Mouse (Mus musculus) lung, embryonic 16.5 days (tissue): ENCODE measurements around the gene Sirt4. TPM values are rescaled to one million over a fixed set of nuclear protein-coding genes. Genes with fewer than 3 reads are reported as not detected.
A peak's percentile ranks its signal among the peaks of the same experiment; 100 is the strongest.

Experiments
- ATAC-seq: fragments of 200-750 bp; cut with Nextera tagmentation; 2 replicates; pipeline ENCODE4 v1.8.0; 2017; ENCODE audit warnings: low read depth, mild to moderate bottlenecking, moderate library complexity
- H3K27ac ChIP-seq: fragments of 300-500 bp; sonication (generic); 2 replicates; pipeline ENCODE4 v1.5.1; 2014; ENCODE audit warnings: mild to moderate bottlenecking, control low read depth, low read length
- H3K27me3 ChIP-seq: fragments of 300-500 bp; sonication (generic); 2 replicates; pipeline ENCODE4 v1.6.1; 2014; ENCODE audit warnings: low read depth, low read length, mixed read lengths; ENCODE audit not compliant: control insufficient read depth, insufficient read depth
- H3K36me3 ChIP-seq: fragments of 300-500 bp; sonication (generic); 2 replicates; pipeline ENCODE4 v1.6.1; 2014; ENCODE audit warnings: low read length; ENCODE audit not compliant: control insufficient read depth, insufficient read depth
- H3K4me1 ChIP-seq: fragments of 300-500 bp; sonication (generic); replicated peaks from 2 replicates; pipeline ENCODE4 v1.6.1; 2014; ENCODE audit warnings: low read length, mixed read lengths; ENCODE audit not compliant: control insufficient read depth, insufficient read depth
- H3K4me2 ChIP-seq: fragments of 300-500 bp; sonication (generic); 2 replicates; pipeline ENCODE4 v1.6.1; 2014; ENCODE audit warnings: low read depth, low read length, control low read depth
- H3K4me3 ChIP-seq: fragments of 300-500 bp; sonication (generic); 2 replicates; pipeline ENCODE4 v1.5.1; 2014; ENCODE audit warnings: mild to moderate bottlenecking, low read length, control low read depth
- H3K9ac ChIP-seq: fragments of 300-500 bp; sonication (generic); 2 replicates; pipeline ENCODE4 v1.6.1; 2014; ENCODE audit warnings: low read length, control low read depth
- H3K9me3 ChIP-seq: fragments of 300-500 bp; sonication (generic); 2 replicates; pipeline ENCODE4 v1.6.1; 2016; ENCODE audit warnings: low read length; ENCODE audit not compliant: control insufficient read depth
- WGBS: fragments of 180-500 bp; shearing (Covaris S2); extraction: QIAGEN DNeasy Blood & Tissue Kit; methylation state at CpG from one replicate; pipeline ENCODE4 v1.1.7; 2014; 5-methylcytosine and 5-hydroxymethylcytosine counted together
- polyA plus RNA-seq: library from polyadenylated mRNA; unstranded; fragments of >200 nt; fragmentation: Nextera tagmentation; extraction: Ambion mirVana; gene quantifications from 2 replicates; pipeline ENCODE4 v1.2.1, GENCODE M21; 2015

Gene Sirt4
- polyA plus RNA-seq, 1 experiment from 2014 or later, result 31.4 TPM

DNA sequence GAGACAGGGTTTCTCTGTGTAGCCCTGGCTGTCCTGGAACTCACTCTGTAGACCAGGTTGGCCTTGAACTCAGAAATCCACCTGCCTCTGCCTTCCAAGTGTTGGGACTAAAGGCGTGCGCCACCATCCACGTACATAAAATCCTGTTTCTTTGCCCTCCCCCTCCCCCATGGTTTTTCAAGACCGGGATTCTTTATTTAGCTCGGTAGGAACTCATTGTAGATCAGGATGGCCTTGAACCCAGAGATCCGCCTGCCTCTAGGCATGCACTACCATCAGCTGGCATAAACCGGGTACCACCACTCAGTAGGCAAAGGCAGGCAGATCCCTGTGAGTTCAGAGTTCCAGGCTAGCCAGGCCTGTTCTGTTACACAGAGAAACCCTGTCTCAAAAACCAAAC lies 32.4 kb upstream of the Sirt4 start:
- Histone ChIP-seq H3K36me3 (no peaks in the 10 kb centered on the region; the same call in 1 of the 2 replicates), H3K4me3 (no peak overlapping the region), H3K9ac (no peak overlapping the region), H3K4me2 (0 out of 2 replicates have a peak overlapping the region, but pooled peaks have one; percentile 4), H3K9me3 (no peaks in the 10 kb centered on the region), H3K27me3 (no peaks in the 10 kb centered on the region), H3K27ac (peak overlapping the region; percentile 99), H3K4me1 (peaks cover 40% of the 10 kb centered on the region)
- 80% methylated on average over 7 of the region's 7 CpGs for WGBS
- no peak for ATAC-seq

DNA sequence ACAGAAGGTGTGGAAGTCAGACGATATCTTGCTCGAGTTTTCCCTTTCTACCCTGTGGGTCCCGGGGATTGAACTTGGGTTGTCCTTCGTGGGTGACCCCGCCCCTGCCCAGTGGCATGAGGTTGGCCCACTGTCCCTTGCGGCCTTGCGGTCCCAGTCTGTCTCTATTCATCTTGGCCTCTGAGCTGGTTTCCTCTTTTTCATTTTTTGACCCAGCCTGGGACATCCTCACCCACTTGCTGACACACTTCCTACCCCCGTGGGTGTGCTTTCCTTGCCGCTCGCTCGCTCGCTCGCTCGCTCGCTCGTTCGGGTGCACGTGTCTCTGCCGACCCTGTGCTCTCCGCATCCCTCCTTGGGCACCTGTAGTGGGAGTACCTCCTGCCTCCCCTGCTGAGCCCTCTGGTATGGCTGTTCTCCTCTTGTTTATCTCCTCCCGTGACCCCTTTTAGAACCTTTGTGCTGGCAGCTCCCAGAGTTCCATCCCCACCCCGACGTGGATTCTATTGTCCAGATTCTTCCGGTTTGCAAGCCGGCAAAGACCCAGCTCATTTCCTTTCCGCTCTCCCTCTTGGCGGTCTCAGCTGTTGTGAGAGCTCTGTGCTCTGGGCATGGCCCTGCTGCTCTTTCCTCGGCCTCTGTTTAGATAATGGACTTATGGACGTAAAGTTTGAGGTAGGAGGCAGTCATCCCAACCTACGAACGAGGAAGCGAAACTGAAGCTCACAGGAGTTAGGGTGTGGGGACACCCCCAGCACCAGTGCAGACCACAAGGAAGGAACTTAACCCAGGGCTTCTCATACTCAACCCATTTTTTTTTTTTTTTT lies 31.8 kb upstream of the Sirt4 start:
- Histone ChIP-seq H3K9ac (no peak overlapping the region), H3K4me1 (peaks cover 34% of the 10 kb centered on the region), H3K9me3 (no peaks in the 10 kb centered on the region), H3K4me3 (no peak overlapping the region), H3K27me3 (no peaks in the 10 kb centered on the region), H3K4me2 (peak overlapping the region; percentile 60; the same call in 1 of the 2 replicates), H3K27ac (peak overlapping the region; percentile 99), H3K36me3 (no peaks in the 10 kb centered on the region; the same call in 1 of the 2 replicates)
- ATAC-seq, result peak; percentile 47
- WGBS, result 62% methylated on average over 32 of the region's 32 CpGs

GRCm38 (mm10) chr5:115514896-115515587 lies 30.5 kb upstream of the Sirt4 start:
- ATAC-seq, result peak; percentile 90
- H3K4me2 ChIP-seq, result peak overlapping the region; percentile 60
- peak overlapping the region; percentile 57 for H3K9ac ChIP-seq
- H3K27me3 ChIP-seq, result no peaks in the 10 kb centered on the region
- H3K36me3 ChIP-seq, result no peaks in the 10 kb centered on the region; the same call in 1 of the 2 replicates
- peak overlapping the region; percentile 35 for H3K4me3 ChIP-seq
- H3K9me3 ChIP-seq, result no peaks in the 10 kb centered on the region
- WGBS, result 19% methylated on average over 20 of the region's 20 CpGs
- H3K4me1 ChIP-seq, result peaks cover 28% of the 10 kb centered on the region
- H3K27ac ChIP-seq, result peak overlapping the region; percentile 99

DNA sequence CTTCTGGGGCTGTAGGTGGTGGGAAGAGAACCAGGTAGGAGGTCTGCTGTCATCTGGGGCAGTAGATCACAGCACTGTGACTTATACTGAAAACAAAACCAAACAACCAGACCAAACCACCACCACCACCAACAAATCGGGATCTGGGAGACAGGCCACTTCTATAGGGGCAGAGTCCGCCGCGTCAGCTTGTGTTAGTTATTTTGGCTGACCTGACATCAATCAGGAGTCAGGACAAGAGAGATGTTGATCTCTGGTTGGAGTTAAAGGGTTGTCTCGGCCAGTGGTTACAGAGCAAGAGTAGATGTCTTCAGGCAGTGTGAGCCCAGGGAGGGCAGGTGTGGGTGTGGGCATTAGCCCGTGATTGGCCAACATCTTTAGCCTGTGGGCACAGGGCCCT lies 29.8 kb upstream of the Sirt4 start:
- Histone ChIP-seq H3K36me3 (no peaks in the 10 kb centered on the region; the same call in 1 of the 2 replicates), H3K9me3 (no peaks in the 10 kb centered on the region), H3K4me3 (no peak overlapping the region), H3K9ac (peak overlapping the region; percentile 57; the same call in 1 of the 2 replicates), H3K4me2 (peak overlapping the region; percentile 60; the same call in 1 of the 2 replicates), H3K4me1 (peaks cover 33% of the 10 kb centered on the region), H3K27ac (peak overlapping the region; percentile 99), H3K27me3 (no peaks in the 10 kb centered on the region)
- ATAC-seq, result peak; percentile 3
- WGBS, result 67% methylated on average over 6 of the region's 6 CpGs

- 92% methylated on average over 16 of the region's 16 CpGs for WGBS
- Histone ChIP-seq H3K27ac (peak overlapping the region; percentile 99; the same call in 1 of the 2 replicates), H3K27me3 (no peaks in the 10 kb centered on the region)
Observed at GRCm38 (mm10) chr5:115513721-115514120, 29.2 kb upstream of the Sirt4 start.

DNA sequence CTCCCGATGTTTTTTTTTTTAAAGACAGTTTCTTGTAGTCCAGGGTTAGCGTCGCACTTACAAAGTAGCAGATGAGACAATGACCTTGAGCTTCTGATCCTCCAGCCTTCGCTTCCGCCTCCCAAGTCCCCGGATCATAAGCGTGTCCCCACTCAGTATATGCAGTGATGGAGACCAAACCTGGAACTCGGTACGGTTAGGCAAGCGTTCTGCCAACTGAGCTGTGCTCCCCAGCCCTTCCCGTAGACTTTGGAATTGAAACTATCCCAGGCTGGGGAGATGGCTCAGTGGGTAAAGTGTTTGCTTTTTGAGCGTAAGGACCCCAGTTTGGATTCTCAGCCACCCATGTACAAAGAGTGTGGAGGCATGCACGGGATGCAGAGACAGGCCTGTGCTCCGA lies 28.7 kb upstream of the Sirt4 start:
- no peak for ATAC-seq
- no peaks in the 10 kb centered on the region for H3K9me3 ChIP-seq
- no peak overlapping the region for H3K27ac ChIP-seq
- H3K9ac ChIP-seq, result no peak overlapping the region
- H3K27me3 ChIP-seq, result no peaks in the 10 kb centered on the region
- H3K4me2 ChIP-seq, result no peak overlapping the region
- H3K36me3 ChIP-seq, result no peaks in the 10 kb centered on the region; the same call in 1 of the 2 replicates
- no peak overlapping the region for H3K4me3 ChIP-seq
- 93% methylated on average over 14 of the region's 14 CpGs for WGBS
- peaks cover 40% of the 10 kb centered on the region for H3K4me1 ChIP-seq

More at GRCm38 (mm10) chr5:115513721-115514120, 29.2 kb upstream of the Sirt4 start:
- Histone ChIP-seq H3K4me3 (no peak overlapping the region), H3K9me3 (no peaks in the 10 kb centered on the region), H3K9ac (no peak overlapping the region), H3K4me2 (no peak overlapping the region), H3K4me1 (peaks cover 35% of the 10 kb centered on the region), H3K36me3 (no peaks in the 10 kb centered on the region; the same call in 1 of the 2 replicates)
- ATAC-seq, result no peak

DNA sequence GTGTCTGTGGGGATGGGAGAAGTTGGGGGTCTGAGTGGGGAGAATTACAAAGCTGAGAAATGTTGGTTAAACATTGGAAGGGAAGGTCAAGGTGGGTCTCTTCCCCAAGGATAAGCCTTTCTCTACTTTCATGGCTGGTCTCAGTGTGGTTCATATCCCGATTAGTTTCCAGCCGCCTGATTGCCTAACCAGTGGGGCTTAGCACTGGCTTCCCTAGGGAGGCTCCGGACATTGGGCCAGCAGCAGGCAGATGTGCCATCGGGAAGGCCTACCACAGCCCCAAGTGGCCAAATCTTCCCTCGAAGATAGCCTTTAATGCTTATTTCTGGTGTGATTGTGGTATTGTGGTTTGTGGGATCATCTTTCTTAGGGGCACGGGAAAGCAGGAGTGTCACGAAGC lies 27.9 kb upstream of the Sirt4 start:
- peaks cover 48% of the 10 kb centered on the region for H3K4me1 ChIP-seq
- no peaks in the 10 kb centered on the region; the same call in 1 of the 2 replicates for H3K36me3 ChIP-seq
- H3K27ac ChIP-seq, result no peak overlapping the region
- no peak for ATAC-seq
- H3K4me2 ChIP-seq, result no peak overlapping the region
- no peak overlapping the region for H3K9ac ChIP-seq
- no peak overlapping the region for H3K4me3 ChIP-seq
- 88% methylated on average over 7 of the region's 7 CpGs for WGBS
- H3K9me3 ChIP-seq, result no peaks in the 10 kb centered on the region
- H3K27me3 ChIP-seq, result no peaks in the 10 kb centered on the region

DNA sequence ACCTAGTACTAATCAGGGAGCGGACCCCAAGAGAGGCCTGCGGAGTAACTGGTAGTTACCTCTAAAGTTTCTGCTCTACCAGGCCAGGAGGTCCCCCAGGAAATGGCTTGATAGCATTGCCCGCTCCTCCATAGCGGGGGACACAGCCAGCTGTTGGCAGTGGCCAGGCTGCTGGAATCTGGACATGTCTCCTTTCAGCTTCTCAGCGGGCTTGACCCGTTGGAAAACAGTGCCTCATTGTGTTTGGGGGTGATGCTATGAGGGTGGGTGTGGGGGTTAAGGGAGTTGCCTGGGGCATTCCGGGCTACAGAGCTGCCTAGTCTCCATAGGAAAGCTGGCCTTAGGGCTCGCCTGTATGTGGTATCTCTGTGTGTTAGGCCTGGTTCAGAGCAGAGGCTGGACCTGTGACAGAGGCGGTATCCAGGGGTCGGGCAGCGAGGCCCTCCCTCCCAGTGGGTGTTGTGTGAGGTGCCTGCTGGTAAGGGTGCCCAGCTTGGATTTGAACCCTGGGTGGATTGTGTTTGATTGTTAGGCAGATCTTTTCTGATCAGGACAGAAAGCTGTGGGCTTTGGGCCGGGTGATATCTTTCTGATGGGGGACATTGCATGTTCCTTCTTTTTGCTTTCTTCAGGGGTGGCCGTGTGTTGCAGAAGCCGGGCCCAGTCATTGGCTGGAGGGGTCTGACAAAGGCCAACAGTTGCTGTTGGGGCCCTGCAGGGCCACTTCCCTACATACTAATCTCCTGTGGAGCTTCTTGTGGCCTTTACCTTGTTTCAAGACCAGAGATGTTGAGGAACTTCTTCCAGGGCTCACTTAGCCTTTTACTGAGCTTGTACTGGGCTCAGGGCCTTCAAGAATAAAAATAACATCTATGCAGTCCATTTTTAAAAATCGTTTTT lies 25.5 kb upstream of the Sirt4 start:
- Histone ChIP-seq H3K9ac (peak overlapping the region; percentile 2), H3K27me3 (no peaks in the 10 kb centered on the region), H3K4me2 (peak overlapping the region; percentile 93), H3K27ac (peak overlapping the region; percentile 79), H3K9me3 (no peaks in the 10 kb centered on the region), H3K4me3 (peak overlapping the region; percentile 94), H3K4me1 (peaks cover 47% of the 10 kb centered on the region), H3K36me3 (no peaks in the 10 kb centered on the region)
- ATAC-seq, result no peak
- 62% methylated on average over 15 of the region's 15 CpGs for WGBS
